Mouse (Mus musculus): Measurements from ENCODE around the gene Khdc4. TPM values are rescaled to one million over a fixed set of nuclear protein-coding genes. Genes with fewer than 3 reads are reported as not detected.

The Khdc4 gene
- polyA plus RNA-seq (2015; fragmentation: Illumina TruSeq; extraction: RNeasy Lipid Tissue Mini Kit (QIAGEN cat#74804); ENCODE audit: insufficient read depth, low replicate concordance) = 111 TPM

GRCm38 (mm10) chr3:88684980-88685941, at the start of gene Khdc4:
TSS of gene Khdc4 (plus strand) at chr3:88685803.

GRCm38 (mm10) chr3:88652846-88653515, 32.6 kb upstream of the Khdc4 start, which contains the start of gene Rxfp4:
TSS of gene Rxfp4 (minus strand) at chr3:88653142.

DNA sequence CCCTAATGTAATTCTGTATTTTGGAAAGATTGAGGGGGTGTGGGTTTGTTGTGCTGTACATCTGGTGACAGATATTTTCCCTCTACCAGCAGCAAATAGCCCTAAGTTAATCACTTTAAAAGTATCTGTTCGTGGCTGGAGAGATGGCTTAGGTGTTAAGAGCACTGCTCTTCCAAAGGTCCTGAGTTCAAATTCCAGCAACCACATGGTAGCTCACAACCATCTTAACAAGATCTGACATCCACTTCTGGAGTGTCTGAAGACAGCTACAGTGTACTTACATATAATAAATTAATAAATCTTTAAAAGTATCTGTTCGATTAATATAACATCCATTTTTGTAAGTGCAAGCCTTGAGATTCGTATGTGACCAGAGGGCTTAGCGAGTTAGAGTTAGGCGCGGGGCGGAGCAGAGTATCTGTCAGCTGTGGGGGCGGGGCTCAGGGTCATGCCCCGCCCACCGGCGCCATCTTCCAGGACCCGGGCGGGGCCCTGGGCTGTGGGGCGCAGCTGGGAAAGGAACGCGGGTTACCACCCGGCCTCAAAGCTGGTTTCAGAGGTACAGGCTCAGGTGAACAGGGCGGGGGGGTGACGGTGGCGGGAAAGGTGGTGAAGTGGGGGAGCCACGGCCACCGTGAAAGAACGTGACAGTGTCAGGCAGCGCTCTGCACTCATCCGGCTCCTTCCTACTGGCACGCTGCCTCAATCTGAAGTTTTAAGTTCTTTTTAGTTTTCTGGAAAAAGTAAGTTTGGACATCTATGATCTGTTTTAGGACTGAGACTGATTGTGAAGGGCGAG, 31.0 kb downstream of the Khdc4 start, which contains the start of gene Rit1:
Gene Rit1, plus strand, starts transcription at position 440 of the 799 bp plus-strand sequence.

Other genes starting within 250 kb of the Khdc4 start
- 53.1 TPM for gene Sema4a, start 224.6 kb upstream of the Khdc4 start, polyA plus RNA-seq (2015; fragmentation: Illumina TruSeq; extraction: RNeasy Lipid Tissue Mini Kit (QIAGEN cat#74804); ENCODE audit: insufficient read depth, low replicate concordance)
- 2.3 TPM for gene Lmna, start 175.8 kb upstream of the Khdc4 start, polyA plus RNA-seq (2015; fragmentation: Illumina TruSeq; extraction: RNeasy Lipid Tissue Mini Kit (QIAGEN cat#74804); ENCODE audit: insufficient read depth, low replicate concordance)
- 1.9 TPM for gene Mex3a, start 153.4 kb upstream of the Khdc4 start, polyA plus RNA-seq (2015; fragmentation: Illumina TruSeq; extraction: RNeasy Lipid Tissue Mini Kit (QIAGEN cat#74804); ENCODE audit: insufficient read depth, low replicate concordance)
- not detected for gene Rab25, start 137.5 kb upstream of the Khdc4 start, polyA plus RNA-seq (2015; fragmentation: Illumina TruSeq; extraction: RNeasy Lipid Tissue Mini Kit (QIAGEN cat#74804); ENCODE audit: insufficient read depth, low replicate concordance)
- gene Lamtor2, start 132.7 kb upstream of the Khdc4 start, polyA plus RNA-seq (2015; fragmentation: Illumina TruSeq; extraction: RNeasy Lipid Tissue Mini Kit (QIAGEN cat#74804); ENCODE audit: insufficient read depth, low replicate concordance) = 54.4 TPM
- 35.5 TPM for gene Ubqln4, start 132.0 kb upstream of the Khdc4 start, polyA plus RNA-seq (2015; fragmentation: Illumina TruSeq; extraction: RNeasy Lipid Tissue Mini Kit (QIAGEN cat#74804); ENCODE audit: insufficient read depth, low replicate concordance)
- 101 TPM for gene Ssr2, start 109.9 kb upstream of the Khdc4 start, polyA plus RNA-seq (2015; fragmentation: Illumina TruSeq; extraction: RNeasy Lipid Tissue Mini Kit (QIAGEN cat#74804); ENCODE audit: insufficient read depth, low replicate concordance)
- gene Arhgef2, start 79.8 kb upstream of the Khdc4 start, polyA plus RNA-seq (2015; fragmentation: Illumina TruSeq; extraction: RNeasy Lipid Tissue Mini Kit (QIAGEN cat#74804); ENCODE audit: insufficient read depth, low replicate concordance) = 104 TPM
- not detected for gene Rxfp4, start 32.7 kb upstream of the Khdc4 start, polyA plus RNA-seq (2015; fragmentation: Illumina TruSeq; extraction: RNeasy Lipid Tissue Mini Kit (QIAGEN cat#74804); ENCODE audit: insufficient read depth, low replicate concordance)
- 41.7 TPM for gene Rit1, start 31.0 kb downstream of the Khdc4 start, polyA plus RNA-seq (2015; fragmentation: Illumina TruSeq; extraction: RNeasy Lipid Tissue Mini Kit (QIAGEN cat#74804); ENCODE audit: insufficient read depth, low replicate concordance)
- gene Syt11, start 89.4 kb downstream of the Khdc4 start, polyA plus RNA-seq (2015; fragmentation: Illumina TruSeq; extraction: RNeasy Lipid Tissue Mini Kit (QIAGEN cat#74804); ENCODE audit: insufficient read depth, low replicate concordance) = 8.3 TPM
- 30.5 TPM for gene Gon4l, start 149.4 kb downstream of the Khdc4 start, polyA plus RNA-seq (2015; fragmentation: Illumina TruSeq; extraction: RNeasy Lipid Tissue Mini Kit (QIAGEN cat#74804); ENCODE audit: insufficient read depth, low replicate concordance)
- gene Msto1, start 228.2 kb downstream of the Khdc4 start, polyA plus RNA-seq (2015; fragmentation: Illumina TruSeq; extraction: RNeasy Lipid Tissue Mini Kit (QIAGEN cat#74804); ENCODE audit: insufficient read depth, low replicate concordance) = 8.1 TPM